Mouse (Mus musculus) spleen, postnatal 14 days (tissue): ENCODE data around the gene Tssk2.
A peak's percentile ranks its signal among the peaks of the same experiment; 100 is the strongest.

Experiments used
- DNase-seq, 2 experiments: peaks; one replicate each; pipeline ENCODE4 v3.0.0; 2021 to 2022; ENCODE audit warnings: low spot score in 2 of 2

Gene Tssk2

DNA sequence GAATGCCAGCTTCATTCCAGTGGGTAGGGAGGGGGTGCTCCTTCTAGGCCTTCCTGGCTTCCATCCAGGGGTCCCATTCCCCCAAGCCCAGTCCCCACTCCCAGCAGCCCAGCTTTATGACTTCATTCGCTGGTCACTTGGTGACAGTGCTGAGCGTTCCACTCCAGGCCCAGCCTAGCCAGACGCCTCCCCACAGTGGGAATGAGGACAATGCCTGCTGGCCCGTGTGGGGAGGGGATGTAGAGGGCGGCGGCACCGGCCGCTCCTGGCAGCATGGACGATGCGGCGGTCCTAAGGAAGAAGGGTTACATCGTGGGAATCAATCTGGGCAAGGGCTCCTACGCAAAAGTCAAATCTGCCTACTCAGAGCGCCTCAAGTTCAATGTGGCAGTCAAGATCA is at the start of gene Tssk2, which contains the start of gene Dgcr2:
Tssk2 (plus strand) TSS at position 176 of the 400 bp plus-strand sequence.
Dgcr2 (minus strand) TSS at position 101 of the 400 bp plus-strand sequence.
- no peak for DNase-seq

DNA sequence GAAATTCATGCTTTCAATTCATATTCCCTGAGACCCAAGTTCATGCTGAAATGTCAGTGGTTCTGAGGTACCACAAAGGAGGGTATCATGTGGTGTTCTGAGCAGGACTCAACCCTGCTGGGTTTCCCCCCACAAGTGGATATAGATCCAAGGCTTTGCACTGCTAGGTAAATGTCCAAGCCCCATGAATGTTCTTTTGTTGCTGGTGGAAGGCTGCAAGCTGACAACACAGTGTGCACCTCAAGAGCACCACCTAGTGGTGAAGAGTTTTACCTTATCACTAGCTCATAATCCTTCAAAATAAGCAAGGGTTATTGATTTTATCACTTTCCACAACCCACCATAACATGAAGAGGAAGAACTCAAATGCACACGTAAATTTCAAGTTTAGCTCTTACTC is 49.5 kb upstream of the Tssk2 start:
- DNase-seq: no peak

DNA sequence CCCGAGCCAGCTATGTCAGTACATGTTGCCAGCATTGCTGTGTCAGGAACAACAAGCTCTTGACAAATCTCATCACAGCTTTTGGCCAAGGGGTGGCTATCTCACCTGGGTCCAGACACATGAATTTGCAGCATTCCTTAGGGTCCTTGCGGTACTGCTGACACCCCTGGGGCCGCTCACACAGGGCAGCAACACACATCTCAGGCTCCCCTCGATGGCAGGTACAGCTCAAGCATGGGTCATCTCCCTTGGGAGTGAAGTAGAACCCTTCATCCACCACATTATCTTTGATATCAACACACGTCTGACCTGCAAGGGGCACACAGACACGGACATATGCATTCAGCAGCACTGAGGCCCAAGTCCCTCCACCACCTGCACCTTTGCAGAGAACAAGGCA is 49.0 kb upstream of the Tssk2 start:
- DNase-seq: no peak

DNA sequence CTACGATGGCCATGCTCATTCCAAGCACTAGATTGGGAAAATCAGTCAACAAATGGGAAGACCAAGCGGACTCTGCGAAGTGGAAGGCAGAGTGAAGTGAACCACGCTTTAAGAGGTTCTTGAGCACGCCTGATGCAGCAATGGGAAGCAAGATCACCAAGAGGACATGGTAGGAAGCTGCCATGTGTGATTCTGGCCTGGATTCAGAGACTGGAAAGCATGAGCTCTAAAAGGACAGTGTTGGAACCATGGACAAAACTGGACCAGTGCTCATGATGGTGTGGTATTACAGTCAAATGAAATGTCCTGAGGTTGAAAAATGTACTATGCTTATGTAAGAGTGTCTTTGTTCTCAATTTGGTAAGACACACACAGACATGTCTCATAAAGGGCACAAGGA is 47.1 kb upstream of the Tssk2 start:
- no peak for DNase-seq

DNA sequence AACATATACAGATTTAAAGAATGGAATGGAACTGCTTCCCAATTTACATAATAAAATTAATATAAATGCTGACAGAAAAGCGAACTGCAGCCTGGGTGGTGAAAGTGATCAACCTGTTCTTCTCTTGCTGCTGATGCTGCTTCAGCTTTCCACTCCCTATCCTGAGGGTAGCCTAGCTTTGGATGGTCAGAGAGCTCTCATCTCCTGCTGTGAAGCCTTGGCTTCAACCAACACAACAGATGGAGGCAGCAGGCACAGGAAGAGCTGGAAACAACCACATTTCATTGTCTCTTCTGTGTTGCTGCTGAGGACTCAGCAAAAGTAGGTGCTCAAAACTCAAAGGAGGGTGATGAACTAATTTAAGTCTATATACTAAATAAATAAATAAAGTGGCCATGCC is 46.6 kb upstream of the Tssk2 start:
- DNase-seq: no peak

DNA sequence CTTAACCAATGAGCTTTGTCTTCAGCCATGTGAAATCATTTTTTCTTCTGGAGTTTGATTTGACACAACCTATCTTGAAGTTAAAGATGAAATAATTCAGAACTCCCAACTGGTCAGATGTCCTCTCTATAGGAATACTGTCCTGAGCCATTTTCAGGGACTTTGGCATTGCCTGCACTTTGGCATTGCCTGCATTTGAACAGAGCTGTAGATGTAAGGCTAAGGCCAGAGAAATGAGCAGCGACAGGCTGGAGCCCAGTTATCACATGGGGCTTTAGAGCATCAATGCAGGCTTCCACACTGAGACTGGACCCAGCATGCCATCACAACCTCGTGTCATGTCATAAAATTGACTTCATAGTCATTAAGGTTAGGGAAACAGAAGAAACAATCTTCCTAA is 45.2 kb upstream of the Tssk2 start:
- no peak for DNase-seq

DNA sequence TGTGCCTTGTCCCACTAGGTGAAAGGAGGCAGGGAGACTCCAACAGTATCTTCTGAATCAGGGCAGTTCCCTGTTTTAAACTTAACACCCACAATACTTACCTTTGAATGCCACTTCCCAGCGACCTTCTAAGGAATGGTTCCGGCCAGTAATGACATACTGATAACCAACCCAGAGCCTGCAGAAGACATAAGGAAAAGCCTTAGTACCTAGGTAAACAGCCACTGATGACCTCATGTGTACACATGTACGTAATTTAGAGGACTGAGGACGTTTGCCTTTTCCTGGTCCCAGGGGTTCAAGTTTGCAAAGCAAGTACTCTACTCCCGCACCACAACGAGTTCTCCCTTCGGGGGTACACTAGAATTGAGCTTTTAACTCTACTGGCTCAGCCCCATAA is 41.3 kb upstream of the Tssk2 start:
- DNase-seq: no peak

DNA sequence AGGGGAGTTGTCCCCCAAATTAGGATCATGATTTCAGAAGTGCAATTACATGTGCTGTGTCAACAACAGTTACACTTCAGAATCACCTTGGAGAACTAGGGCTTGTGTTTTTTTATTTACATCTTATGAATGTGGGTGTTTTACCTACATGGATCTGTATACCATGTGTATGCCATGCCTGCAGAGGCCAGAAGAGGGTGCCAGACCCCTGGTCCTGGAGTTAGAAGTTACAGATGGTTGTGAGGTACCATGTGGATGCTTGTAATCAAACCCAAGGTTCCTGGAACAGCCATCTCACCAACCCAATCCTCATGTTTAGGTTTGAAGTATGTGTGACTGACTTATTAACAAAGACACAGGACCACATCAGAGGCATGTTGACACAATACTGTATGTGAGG is 39.8 kb upstream of the Tssk2 start:
- DNase-seq: no peak

DNA sequence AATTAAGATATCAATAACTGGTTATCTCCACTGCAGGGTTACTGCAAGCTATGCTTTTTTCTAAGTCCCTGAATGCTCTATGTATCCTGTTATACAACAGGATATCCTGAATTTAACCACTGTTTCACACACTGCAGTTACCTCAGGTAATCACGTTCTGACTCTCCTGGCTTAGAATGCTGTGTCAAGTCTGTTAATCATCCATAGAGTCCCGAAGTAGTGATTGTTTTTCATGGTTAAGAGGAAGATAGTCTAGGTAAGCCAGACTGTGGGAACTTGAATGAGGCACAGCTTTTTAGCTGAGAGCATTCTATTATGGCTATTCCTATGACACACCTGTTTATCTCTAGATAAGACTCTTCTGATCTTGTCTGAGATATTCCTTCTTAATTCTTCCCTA is 33.1 kb upstream of the Tssk2 start:
- no peak for DNase-seq

DNA sequence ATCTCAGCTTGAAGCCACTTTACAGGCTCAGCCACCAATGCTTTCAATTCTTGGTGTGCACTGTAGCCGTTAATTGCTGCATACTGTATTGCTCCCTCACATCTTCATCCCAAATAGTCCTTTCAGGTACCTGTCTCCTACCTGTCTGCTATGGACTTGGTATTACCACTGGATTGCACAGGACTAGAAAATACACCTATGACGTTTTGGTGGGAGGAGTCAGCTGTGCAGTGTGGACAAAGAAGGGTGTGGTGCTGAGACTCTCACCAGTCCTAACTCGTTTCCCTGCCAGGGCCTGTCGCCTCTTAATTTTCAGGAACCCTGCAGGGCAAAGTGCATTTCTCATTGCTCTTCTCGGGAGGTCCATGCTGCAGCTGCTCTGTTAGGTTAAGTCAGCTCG is 32.7 kb upstream of the Tssk2 start:
- DNase-seq: no peak

DNA sequence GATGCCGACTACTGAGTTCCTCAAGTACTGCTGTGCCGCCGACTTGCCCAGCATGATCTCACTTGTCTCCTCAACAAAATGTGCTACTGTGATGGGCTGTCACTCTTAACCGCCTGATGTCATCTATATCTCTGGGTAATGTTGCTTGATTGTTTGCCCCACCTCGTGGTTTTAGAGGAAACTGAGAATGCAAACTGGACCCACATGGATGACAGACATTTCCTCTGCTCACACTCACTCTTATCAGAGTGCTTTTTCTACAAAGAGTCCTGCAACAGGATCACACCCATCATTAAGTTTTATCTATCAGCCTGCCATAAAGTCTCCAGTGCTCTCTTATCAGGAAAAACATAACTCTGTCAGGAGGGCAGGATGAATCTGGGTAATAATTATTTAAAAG is 27.2 kb upstream of the Tssk2 start:
- DNase-seq: no peak

DNA sequence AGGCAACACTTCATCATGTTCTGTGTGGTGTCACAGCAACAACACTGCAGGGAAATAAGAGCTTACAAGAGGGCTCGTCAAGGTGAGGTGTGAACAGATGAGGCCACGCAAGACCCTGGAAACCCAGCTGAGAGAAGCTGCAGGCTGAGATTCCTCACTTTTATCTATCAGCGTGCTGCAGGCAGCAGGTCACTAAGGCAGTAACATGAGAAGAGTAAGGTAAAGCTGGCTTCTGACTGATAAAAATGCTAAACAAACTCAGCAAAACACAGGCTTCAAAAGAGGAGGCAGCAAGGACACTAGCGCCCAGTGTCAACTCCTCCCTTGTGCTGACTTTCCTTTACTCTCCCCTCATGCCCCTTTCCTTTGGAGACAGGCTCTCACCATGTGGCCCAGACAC is 25.4 kb upstream of the Tssk2 start:
- DNase-seq: no peak

DNA sequence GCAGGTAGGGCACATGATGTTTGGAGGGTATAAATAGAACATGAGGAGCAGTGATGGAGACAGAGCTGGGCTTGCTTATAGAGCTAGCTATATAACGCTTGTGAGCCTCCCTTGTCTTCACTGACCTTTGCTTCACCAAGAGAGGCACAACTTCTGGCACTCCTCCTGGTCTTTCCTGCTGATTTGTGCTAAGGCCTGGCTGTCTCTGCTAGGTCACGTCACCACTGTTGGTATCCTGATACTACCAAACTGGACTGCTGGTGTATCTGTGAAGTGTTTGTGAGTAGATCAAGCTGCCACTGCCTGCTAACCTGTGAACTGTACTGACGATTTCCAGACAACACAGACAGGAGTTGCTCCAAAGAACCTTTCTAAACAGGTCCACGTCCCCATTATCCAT is 23.3 kb upstream of the Tssk2 start:
- DNase-seq: no peak

DNA sequence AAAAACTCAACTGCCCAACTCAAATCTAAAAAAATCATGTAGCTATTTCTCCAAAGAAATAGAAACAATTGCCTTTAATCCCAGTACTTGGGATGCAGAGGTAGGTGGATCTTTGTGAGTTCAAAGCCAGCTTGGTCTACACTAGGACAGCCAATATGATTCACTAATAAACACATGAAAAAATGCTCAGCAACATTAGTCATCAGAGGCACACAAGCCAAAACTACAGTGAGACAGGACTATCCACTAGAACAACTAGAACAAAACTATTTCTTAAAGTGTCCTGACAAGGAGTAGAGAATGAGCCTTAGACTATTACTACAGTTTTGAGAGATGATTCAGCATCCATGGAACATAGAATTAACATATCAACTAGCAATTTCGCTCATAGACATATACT is 22.3 kb upstream of the Tssk2 start:
- DNase-seq: no peak

DNA sequence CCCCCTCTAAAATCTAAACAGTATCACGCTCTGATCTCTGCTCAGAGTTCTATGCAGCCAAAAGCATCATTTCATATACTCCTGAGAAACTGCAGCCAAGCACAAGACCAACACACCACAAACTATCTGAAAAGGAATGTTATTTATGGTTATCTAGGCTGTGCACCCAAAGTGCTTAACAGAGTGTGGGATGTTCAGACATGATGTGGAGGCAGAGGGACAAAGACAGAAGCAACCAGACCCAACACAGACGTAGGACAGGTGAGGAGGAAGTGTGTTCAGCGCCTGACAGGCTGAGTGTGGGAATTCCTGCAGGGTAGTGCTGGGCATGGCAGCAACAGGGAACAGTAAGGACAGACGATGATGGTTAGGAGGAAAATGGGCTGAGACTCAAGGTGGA is 18.9 kb upstream of the Tssk2 start:
- no peak for DNase-seq

DNA sequence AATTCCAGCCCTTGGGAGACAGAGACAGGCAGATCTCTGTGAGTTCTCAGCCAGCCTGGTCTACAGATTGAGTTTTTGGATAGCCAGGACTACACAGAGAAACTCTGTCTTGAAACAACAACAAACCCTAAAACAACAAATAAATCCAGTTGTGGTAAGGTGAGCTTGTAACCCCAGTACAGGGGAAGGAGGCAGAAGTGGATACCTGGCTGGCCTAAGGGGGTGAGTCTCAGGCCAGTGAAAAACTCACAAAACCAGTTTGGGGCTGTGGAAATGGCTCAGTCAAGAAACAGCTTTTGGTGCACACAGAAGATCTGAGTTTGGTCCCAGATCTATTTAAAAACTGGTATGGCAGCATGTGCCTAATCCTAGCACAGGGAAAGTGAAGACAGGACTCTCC is 16.2 kb upstream of the Tssk2 start:
- DNase-seq: no peak

DNA sequence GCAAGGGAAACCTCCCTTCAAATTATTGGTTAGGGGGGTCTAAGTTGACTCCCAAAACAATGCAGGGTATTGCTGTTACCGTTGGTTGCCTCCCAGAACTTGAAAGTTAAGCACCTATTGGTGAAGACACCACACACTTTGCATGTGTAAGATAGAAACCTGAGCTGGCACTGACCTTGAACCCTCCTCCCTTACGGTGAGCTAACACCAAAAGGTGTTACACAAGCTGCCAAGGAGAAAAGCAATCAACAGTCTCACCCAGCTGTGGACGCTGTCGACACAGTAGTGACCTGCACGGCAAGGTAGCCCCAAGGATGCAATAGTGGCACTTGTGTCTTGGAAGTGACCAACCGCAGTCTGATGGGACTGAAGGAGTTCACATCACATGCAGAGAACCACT is 14.3 kb upstream of the Tssk2 start:
- DNase-seq: no peak

DNA sequence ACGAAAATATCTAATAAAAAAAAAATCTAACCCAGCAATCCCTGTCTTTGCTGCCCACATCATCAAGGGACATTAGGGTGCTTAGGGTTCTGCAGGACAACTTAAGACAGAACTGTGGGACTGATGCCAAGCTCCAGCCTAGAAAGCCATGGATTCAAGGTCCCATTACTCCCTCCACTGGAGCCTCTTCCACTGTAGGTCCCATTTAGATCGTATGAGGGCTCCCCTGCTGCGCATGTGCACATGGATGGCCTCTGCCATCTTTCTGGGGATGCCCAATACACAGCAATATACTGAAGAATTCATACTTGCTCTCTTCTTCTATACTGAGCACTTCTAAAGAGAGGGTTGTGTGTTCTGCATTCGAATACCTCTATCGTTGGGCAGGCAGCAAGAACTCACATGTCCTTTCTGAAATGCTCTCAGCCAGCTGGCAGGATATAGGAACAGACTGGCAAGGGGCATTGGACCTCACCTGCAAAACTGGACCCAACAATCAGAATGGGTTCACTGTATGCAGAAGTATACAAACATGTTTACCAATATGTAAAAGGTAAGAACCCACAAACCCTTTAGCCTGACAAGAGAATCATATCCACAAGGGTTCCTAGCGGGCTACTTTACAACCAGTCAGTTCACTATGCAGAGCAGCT is 8.6 kb upstream of the Tssk2 start:
- no peak for DNase-seq

DNA sequence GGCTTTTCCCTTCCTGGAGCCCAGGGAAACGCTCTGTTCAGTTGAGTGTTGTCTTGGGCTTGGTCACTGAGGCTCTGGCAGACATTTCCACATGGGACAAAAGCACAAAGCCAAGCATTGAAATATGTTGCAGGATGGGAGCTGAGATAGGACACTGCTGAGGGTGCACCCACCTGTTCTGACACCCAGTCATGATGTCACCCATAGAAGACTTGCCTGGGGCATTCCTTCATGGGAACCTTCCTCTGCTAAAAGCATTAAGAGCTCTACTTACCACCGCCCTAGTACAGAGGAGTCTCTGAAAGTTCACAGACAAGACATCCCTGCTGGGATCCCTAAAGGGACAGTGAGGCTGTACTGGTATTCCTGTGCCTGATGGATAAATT is 8.1 kb upstream of the Tssk2 start:
- no peak for DNase-seq

DNA sequence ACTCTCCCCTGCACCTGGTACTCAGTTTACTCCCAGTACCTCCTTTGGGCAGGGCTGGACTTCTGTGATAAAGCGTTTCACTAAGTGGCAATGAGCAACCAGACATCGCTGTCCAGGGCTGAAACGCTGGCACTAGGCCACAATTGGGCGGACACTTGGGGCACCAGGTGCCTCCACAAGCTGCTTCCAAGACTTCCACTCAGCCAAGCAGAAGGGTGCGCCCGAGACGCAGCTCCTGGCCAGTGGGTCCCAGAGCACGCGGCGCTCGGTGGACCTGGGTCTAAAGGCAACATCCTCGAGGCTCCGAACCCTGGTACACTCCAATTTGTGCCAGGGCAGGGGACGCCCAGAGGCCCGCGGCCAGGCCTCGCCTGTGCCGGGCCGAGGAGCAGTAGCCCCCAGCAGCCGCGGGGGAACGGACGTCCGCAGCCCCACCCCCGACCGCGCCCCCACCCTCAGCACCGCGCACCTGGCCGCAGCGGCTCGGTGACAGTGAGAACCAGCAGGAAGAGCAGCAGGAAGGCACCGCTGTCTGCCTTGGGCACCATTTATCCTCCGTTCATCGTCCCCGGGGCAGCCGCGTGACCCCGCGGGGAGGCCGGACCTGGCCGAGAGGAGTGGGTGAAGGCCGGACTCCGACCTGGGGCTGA is 7.4 kb upstream of the Tssk2 start:
- DNase-seq: peak; percentile 66 to 69

DNA sequence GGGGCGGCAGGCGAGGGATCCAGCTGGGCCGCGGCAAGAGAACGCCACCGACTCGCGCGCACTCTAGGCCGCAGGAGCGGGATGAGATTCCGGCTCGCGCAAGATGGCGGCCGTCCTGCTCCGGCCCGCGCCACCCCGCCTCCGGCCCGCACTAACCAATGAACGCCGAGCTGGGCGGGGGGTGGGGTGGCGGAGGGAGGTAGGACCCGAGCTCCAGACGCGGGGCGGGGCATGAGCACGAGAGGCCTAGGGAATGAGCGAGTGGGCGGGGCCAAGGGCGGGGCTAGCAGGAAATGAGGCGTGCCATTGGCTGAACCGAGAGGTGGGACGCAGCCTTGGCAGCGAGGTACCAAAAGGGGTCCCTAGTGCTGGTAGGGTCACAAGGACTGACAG is 6.9 kb upstream of the Tssk2 start, which contains the start of gene Gm20518:
Gm20518 (minus strand) TSS at position 105 of the 393 bp plus-strand sequence.
- DNase-seq: peak; percentile 99

DNA sequence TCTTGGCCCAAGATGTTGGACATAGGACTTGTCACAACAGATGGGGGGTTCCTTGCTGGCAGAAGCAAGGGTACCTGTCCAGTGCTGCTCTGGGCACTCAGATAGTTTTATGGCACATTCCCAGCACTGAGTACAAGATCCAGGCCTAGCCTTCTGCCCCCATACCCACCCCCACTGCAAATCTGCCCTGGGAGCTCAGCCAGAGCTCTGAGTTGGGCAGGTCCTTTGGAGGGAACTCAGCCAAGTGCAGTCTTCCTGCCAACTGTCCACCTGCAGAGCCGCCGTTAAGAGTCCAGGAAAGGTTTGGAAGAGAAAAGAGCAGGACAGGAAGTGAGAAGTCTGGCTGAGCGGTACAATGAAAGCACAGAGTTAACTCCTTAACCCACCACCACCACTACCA is 5.8 kb upstream of the Tssk2 start:
- no peak for DNase-seq

DNA sequence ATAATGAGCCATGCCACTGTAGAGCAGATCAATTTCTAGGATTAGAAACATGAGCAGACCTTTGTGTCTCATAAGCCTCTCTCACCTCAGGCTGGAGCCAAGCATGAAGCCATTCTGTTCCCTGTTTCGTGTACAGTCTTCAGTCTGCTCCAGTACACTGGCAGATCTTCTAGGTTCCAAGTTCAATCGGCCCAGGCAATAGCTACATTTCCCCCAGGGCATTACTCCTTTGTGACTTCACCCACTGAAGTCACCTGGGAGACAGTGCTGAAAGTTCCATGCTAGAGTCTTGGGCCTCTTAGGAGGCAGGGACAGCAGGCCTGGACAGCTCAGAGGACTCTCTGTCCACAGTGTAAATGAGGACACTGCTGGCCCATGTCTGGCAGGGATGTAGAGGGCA is 4.5 kb upstream of the Tssk2 start, which contains the start of gene Tssk1:
Tssk1 (plus strand) TSS at position 301 of the 400 bp plus-strand sequence.
- no peak for DNase-seq

DNA sequence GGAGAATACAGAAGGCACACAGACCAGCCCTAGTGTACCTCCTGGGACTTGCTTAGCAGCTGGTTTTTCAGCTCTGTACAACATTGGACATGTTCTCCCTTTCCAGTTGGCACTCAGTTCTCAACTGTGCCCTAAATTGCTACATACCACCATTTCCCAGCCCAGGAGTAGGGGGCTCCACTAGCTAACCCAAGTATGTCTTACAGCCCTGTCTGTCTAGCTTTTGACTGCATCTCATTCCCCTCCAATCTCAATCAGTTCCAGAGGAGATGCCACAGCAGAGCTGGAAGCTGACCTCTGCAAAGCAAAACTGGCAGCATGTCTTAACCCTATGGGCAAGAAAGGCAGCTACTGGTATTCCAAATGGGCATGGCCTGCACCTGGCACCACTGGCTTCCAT is 2.3 kb upstream of the Tssk2 start:
- no peak for DNase-seq
